In the genomic region with DNA sequence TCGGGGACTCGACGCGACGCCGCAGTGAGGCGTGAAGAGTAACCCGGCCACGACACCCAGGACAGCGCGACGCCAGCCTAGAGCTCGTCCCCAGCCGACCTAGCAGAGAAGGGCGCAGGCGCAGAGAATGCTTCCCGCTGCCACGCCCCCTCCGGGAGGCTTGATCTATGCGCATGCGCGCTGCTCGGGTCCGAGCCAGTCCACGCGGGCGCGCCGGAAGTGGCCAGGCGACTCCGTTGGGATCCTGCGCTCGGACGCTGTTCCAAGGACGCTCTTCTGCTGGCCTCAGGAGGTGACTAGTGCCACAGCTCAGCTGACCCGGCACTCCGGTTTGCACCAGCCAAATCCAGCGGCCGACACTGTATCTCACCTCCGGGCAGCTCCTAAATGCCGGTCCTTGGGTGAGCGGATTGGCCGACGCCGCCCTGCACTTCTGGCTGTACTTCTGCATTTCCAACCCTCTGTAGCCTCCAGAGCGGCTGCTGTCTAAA, we compare ENCODE assay signal across 8 mouse cellular contexts. TPM values are rescaled to one million over a fixed set of nuclear protein-coding genes. Genes with fewer than 3 reads are reported as not detected.
A peak's percentile ranks its signal among the peaks of the same experiment; 100 is the strongest.
DNase-seq lines count a peak whose midpoint lies in the region; ATAC-seq and TF ChIP-seq lines count a peak whose summit lies in the region.

Gene Zfyve16 (minus strand): TSS at position 148 of the 491 bp plus-strand sequence.

- ATAC-seq in frontal cortex, adult (ENCODE audit: low TSS enrichment), result peak; percentile 94
- ATAC-seq in lung, postnatal 0 days, result peak; percentile 96

- WGBS in hindbrain, embryonic 10.5 days, result under 1% methylated on average over 46 of the region's 46 CpGs
- under 1% methylated on average over 46 of the region's 46 CpGs for WGBS in lung, postnatal 0 days

- DNase-seq in MN1 (ENCODE audit: low spot score), result peak; percentile 98
- peak; percentile 97 for DNase-seq in cerebellum, adult 9-10 months
- DNase-seq in hindbrain, embryonic 10.5 days (ENCODE audit: low spot score), result peak; percentile 99
- peak; percentile 93 for DNase-seq in layer of hippocampus, adult 9-11 months
- peak; percentile 98 for DNase-seq in lung, postnatal 0 days (ENCODE audit: low spot score)
- peak; percentile 96 for DNase-seq in ovary, postnatal 14 days (ENCODE audit: low spot score)
- peak; percentile 95 for DNase-seq in thymus, postnatal 14 days

- H3K4me1 ChIP-seq in hindbrain, embryonic 10.5 days (replicated peaks), result peaks cover 13% of the 10 kb centered on the region
- no peaks in the 10 kb centered on the region for H3K4me1 ChIP-seq in lung, postnatal 0 days (ENCODE audit: insufficient read depth, low read depth, low read length)

- H3K9ac ChIP-seq in lung, postnatal 0 days (replicated peaks; ENCODE audit: low read depth), result peak within 1 kb of the TSS; percentile 76

- H3K27ac ChIP-seq in hindbrain, embryonic 10.5 days, result peak within 1 kb of the TSS; percentile 93
- H3K27ac ChIP-seq in lung, postnatal 0 days (ENCODE audit: low read length), result peak within 1 kb of the TSS; percentile 94

- no peaks in the 10 kb centered on the region for H3K27me3 ChIP-seq in hindbrain, embryonic 10.5 days (ENCODE audit: insufficient read depth, poor library complexity, severe bottlenecking)
- no peaks in the 10 kb centered on the region for H3K27me3 ChIP-seq in lung, postnatal 0 days (replicated peaks; ENCODE audit: insufficient read depth, low read length)

- no peak for TF ChIP-seq EP300 in lung, postnatal 0 days (IDR thresholded peaks at IDR 0.05)

- peak within 1 kb of the TSS; percentile 74 for H3K4me3 ChIP-seq in hindbrain, embryonic 10.5 days
- H3K4me3 ChIP-seq in lung, postnatal 0 days (ENCODE audit: low read depth, low read length), result peak within 1 kb of the TSS; percentile 71

- 0 out of 2 replicates have a peak, but pooled peaks have one; percentile 11 for TF ChIP-seq CTCF in lung, postnatal 0 days (IDR thresholded peaks at IDR 0.05)

- H3K4me2 ChIP-seq in lung, postnatal 0 days (replicated peaks; ENCODE audit: low read depth, low read length), result peak within 1 kb of the TSS; percentile 73

- no peaks in the 10 kb centered on the region; the same call in 1 of the 2 replicates for H3K36me3 ChIP-seq in hindbrain, embryonic 10.5 days
- no peaks in the 10 kb centered on the region for H3K36me3 ChIP-seq in lung, postnatal 0 days (ENCODE audit: insufficient read depth, low read length)

- H3K9me3 ChIP-seq in hindbrain, embryonic 10.5 days, result no peaks in the 10 kb centered on the region
- no peaks in the 10 kb centered on the region for H3K9me3 ChIP-seq in lung, postnatal 0 days (ENCODE audit: low read length)

RNA-seq across cellular contexts. Expression of gene Zfyve16, which starts in this region (rescaled TPM):
- 6.9 and 9.5 TPM in 2 replicates for polyA plus RNA-seq in hindbrain, embryonic 10.5 days (2016; fragmentation: Nextera tagmentation; extraction: Ambion mirVana)
- polyA plus RNA-seq in lung, postnatal 0 days (2015; fragmentation: Nextera tagmentation; extraction: Ambion mirVana), result 6.8 and 8.4 TPM in 2 replicates

Comparison
In these comparisons a context has a peak if more than half of its experiments do, and no peak if none do; other contexts are left out.
1. Peak in every context shown above with its lines: DNase-seq, ATAC-seq, H3K4me3 ChIP-seq and H3K27ac ChIP-seq.